Mouse (Mus musculus) large intestine, adult 2 months (tissue): Measurements from ENCODE around the gene Dcun1d3. TPM values are rescaled to one million over a fixed set of nuclear protein-coding genes. Genes with fewer than 3 reads are reported as not detected.

Experiments
- DNase-seq: peaks from one replicate; pipeline ENCODE4 v3.0.0-alpha.2; 2012; ENCODE audit warnings: low read depth, low spot score
- WGBS: fragments of 180-500 bp; shearing (Covaris S2); methylation state at CpG from one replicate; pipeline ENCODE4 v1.1.7; 2018; 5-methylcytosine and 5-hydroxymethylcytosine counted together
- polyA plus RNA-seq: library from polyadenylated mRNA; depleted of rRNA; stranded (reverse); fragments of >200 nt; gene quantifications from 2 replicates; pipeline ENCODE4 v1.2.3, GENCODE M21; 2012; rRNA removed

Dcun1d3 gene
- polyA plus RNA-seq, result 2.7 and 4.0 TPM in 2 replicates

DNA sequence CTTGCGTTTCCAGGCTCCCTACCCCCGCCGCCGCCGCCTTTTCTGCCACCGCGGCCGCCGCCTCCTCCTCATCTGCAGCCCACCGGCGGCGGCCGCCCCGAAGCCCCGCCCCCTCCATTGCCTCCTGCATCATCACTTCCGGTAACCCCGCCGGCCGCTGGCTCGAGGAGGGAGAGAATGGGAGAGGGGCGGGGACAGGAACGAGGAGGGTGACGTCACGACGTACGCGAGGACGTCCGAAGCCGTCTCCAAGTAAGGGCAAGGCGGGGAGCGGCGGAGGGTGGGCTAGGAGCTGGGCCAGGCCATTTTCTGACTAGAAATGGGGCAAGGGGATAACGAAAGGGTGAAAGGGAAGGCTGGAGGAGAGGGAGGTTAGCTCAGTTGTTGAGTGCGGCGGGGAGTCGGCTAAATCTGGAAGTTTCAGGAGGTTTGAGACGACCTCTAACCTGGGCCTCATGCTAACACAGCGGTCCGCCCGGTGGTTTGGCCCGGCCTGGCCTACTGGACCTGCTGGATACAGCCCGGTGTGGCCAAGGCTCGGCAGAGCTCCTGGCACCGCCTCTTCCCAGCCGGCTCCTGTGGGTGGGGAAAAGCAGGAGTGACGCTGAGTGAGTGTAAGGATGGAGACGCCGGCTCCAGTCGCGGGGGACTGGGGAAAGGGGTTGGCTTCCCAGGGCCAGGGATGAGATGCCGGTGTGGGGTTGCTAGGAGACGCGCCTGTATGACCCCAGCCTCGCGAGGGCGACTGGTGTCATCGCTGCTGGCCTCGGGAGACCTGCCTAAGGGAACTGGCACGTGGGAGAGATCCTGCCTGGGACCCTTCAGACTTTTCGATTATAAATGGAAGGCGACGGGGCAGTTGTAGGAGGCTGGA is at the start of gene Dcun1d3, which contains the start of gene Lyrm1:
Gene Dcun1d3 (minus strand): TSS at position 660 of the 874 bp plus-strand sequence.
Gene Lyrm1 (plus strand): TSS at position 223 of the 874 bp plus-strand sequence.
- WGBS, result under 1% methylated on average over 63 of the region's 63 CpGs
- DNase-seq, result peak; percentile 87

DNA sequence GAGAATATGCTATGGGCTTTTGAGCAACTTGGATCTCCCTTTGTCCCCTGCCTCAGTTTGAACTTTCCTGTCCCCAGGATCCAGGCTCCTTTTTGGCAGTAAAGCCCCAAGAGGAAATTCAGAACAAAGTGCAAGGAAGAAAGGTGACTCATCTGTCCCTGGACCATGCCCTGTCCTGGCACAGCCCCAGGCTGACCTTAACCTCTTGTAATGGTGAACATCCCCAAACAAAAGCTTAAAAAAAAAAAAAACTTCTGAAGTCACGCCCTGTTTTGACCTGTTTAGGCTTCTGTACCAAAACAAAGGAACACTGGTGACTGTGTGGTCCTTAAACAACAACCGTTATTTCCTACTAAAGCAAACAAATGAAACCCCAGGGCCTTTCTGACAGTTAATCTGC is 45.5 kb upstream of the Dcun1d3 start:
- 31% methylated on average over 2 of the region's 2 CpGs for WGBS
- no peak for DNase-seq

DNA sequence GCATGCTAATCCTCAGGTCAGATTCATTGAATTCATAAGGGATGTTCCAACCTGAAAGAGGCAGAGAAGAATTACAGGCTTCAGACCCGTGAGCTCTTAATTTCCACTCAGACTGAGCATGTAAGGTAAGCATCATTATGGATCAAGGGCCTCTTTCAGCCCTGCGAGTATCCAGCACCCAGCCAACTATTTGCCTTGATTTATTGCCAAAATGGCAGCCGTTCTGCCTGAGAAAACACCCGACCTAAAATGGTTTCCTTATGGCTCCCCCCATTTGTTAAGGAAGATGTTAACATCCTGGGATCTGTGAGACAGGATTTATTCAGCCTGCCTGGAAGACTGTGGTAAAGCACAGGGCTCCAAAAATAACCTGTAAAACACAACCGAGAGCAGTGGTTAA is 40.9 kb upstream of the Dcun1d3 start:
- DNase-seq, result no peak
- WGBS, result 55% methylated on average over 5 of the region's 5 CpGs

DNA sequence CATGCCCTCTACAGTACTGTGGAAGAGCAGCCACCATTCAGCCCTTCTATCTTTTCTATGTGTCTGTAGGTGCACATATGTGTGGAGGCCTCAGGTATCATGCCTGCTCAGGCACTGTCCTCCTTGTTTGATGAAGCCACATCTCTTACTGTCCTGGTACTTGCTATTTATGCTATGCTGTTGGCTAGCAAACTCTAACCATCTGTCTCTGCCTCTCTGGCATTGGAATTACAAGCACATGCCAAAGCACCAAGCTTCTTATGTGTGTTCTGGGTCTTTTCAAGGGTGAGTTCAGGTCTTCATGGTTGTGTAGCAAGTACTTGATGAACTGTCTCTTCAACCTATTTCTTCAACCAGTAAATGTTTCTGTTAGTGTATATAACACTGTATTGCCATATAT is 40.2 kb upstream of the Dcun1d3 start:
- DNase-seq, result no peak

DNA sequence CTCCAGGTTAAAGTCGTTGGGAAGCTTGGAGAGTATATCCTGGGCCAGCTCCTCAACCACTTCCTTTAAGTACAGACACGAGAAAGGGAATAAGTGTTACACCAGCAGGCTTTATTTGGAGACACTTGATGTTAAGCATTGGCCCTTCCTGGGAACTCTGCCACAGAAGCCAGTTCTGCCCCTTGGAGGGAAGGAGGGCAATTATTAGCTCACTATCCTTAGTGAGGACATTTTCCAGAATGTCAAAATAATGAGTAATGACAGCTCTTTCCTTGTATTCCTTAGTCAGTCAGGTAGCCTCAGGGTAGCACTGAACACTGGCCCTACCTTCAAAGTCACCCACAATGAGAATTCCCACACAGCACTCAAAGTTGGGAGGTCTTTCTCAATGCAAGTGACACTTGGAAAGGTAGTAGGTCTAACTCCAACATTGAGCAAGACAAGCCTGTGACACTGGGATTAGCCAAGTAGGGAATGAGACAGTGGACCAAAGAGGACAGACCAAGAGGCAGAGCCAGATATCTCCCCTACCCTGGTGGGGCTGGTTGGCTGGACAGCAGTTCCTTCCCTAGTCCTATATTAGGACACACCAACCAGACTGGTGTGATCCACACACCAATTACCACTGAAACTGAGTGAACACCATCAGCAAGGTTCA is 32.8 kb upstream of the Dcun1d3 start:
- DNase-seq, result no peak
- WGBS, result 52% methylated on average over 2 of the region's 2 CpGs

DNA sequence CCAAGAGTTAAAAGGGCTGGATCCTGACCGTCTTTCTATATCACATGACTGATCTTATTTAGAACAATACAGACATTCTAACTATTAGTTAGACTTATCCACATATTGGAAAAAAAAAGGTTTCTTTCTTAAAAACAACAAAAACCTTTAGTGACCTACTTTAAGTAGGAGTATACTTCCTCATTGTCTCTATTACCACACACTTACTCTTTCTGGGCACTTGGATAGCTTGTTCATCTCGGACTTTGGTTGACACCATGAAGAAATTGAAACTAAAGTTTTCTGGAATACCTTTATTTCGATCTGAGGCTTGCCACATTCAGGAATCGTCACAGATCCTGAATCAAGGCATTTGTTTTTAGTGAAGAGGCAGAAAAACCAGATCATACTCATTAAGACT is 25.0 kb upstream of the Dcun1d3 start:
- 49% methylated on average over 4 of the region's 4 CpGs for WGBS
- DNase-seq, result no peak

DNA sequence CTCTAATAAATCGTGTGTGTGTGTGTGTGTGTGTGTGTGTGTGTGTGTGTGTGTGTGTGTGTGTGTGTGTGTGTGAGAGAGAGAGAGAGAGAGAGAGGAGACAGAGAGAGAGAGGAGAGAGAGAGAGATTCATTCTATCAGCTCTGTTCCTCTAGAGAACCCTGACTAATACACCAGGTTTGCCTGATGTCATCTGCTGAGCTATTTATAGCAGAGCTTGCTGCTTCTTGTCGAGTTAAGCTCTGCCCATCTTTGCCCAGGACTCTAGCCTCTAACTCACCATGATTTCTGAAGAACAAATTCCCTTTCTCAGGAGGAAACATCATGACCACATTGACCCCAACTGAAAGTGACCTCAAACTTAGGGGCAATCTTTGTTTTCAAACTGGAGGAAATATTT is 24.4 kb upstream of the Dcun1d3 start:
- WGBS, result 35% methylated on average over 2 of the region's 2 CpGs
- DNase-seq, result no peak

DNA sequence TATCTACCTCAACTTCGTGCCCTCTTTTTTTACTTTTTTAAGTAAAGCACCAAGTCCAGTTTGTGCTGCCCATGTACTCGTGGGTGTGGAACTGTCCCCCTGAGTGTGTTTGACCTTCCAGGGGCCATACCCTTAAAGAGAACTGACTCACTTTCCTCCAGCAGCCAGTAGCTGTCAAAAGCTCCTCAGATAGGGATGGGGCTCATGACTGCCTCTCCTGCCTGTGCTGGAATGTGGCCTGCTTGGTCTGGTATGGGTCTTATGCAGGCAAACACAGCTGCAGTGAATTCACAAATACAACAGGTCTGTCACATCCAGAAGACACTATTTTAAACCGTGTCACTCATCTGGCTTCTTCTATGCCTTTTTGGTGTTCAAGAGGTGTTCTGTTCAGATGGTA is 15.6 kb upstream of the Dcun1d3 start:
- 73% methylated on average over 3 of the region's 3 CpGs for WGBS

DNA sequence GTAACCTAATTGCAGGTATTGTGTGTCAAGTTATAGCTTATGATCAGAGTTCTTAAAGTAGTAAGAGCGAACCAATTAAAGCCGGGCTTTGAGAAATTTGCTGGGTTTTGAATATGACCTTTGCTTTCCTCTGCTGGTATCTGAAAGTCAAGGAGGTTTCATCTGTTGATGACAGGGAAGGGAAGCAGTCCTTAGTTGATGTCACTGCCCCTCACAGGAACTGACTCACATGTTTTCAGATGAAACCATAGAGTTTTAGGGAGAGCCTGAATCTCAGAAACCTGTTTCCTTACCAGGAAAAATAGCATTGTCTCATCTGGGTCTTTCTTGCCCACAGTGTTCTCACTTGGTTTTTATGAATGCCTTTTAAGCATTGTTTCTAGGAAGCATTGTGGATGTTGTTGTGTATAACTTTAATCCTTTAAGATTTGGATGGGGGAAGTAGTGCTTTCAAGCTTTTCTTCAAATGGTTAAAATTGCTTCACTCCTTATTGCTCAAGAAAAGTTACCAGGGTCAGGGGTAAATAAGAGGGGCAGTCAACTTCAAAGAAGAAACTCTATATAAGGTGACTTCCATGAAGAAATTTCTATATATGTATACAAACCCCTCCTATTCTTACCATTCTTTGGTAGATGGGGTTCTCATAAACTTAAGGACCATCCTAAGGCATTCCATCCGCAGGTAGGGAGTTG is 10.6 kb upstream of the Dcun1d3 start:
- 91% methylated on average over 3 of the region's 3 CpGs for WGBS

More for the DNA sequence above, 15.6 kb upstream of the Dcun1d3 start:
- DNase-seq, result no peak

DNA sequence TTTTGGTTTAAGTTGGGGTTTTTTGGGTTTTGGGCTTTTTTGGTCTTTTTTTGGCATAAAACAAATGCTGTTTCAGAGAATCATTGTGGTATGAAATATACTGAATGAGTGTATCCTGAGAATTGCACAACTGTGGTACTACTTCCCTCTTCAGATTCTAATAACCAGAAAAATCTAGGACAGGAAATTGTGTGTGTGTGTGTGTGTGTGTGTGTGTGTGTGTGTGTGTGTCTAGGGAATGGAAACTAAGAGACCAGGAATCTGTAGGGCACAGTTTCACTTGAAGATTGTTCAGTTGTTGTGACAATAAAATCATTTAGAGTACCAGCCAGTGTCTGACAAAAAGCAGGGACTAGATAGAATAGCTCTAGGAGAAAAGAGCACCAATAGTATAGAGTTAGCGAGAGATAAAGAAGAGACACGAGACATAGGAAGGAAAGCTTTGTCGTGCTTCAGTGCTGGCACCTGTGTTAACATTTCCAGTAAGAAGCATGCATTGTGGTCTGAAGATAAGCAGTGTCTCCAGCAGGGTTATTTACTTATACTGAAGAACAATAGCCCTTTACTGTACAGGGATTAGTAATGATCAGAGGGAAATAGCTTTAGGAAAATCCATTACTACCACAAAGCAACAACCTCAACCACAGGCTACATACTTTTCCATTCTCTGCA is 3.4 kb upstream of the Dcun1d3 start:
- DNase-seq, result no peak
- WGBS, result 47% methylated on average over 3 of the region's 3 CpGs

More for the DNA sequence above, 10.6 kb upstream of the Dcun1d3 start:
- no peak for DNase-seq

DNA sequence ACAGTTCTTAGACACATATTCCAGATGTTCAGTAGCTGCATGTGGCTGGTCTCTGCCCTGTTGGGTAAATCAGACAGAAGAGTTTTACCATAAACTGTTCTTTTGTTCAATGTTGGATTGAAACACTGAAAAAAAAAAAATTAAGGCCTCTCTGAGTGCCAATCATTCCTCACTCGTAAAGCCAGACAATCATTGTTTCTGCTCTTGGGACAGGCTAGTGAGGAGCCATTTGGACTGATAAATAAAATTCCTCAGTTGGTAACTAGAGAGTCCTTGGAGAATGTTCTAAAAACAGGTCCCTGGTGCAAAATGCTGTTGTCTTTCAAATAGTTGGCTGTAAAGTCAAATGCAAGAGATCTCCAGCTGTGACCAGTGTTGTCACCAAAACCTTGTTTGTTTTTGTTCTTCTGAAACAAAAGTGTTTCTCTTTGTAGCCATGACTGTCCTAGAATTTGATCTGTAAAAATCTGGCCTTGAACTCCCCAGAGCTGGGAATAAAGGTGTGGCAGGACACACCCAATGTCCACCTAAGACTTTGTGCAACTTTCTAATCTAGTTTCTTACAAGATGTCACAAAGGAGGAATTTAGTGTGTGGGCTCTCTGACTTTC is 2.3 kb upstream of the Dcun1d3 start:
- 70% methylated on average over 1 of the region's 1 CpGs for WGBS
- no peak for DNase-seq

DNA sequence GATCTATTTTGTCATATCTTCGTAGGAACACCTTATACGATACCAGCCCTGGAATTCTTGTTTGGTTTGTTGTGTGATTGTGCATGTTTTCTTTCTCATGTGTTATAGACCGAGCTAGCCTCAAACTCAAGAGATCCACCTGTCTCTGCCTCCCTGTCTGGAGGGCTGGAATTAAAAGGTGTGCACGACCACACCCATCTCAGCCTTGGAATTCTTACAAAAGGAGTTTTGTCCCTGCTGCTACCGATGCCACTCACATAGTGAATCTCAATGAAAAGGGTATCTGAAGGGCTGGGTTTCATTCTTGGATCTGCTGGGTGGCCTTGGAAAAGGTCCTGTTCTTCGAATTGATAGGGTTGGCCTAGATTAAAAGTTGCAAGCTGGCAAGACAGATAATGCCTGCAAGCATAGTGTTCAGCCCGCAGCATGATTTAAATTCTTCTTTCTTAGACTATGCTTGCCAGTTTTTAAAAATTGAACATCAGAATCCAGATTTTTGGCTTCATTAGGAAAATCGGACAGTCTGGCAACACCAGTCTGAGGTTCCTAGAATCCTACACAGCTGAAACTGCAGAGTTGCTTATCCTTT is 1.5 kb upstream of the Dcun1d3 start:
- WGBS, result 88% methylated on average over 8 of the region's 8 CpGs
- DNase-seq, result no peak

DNA sequence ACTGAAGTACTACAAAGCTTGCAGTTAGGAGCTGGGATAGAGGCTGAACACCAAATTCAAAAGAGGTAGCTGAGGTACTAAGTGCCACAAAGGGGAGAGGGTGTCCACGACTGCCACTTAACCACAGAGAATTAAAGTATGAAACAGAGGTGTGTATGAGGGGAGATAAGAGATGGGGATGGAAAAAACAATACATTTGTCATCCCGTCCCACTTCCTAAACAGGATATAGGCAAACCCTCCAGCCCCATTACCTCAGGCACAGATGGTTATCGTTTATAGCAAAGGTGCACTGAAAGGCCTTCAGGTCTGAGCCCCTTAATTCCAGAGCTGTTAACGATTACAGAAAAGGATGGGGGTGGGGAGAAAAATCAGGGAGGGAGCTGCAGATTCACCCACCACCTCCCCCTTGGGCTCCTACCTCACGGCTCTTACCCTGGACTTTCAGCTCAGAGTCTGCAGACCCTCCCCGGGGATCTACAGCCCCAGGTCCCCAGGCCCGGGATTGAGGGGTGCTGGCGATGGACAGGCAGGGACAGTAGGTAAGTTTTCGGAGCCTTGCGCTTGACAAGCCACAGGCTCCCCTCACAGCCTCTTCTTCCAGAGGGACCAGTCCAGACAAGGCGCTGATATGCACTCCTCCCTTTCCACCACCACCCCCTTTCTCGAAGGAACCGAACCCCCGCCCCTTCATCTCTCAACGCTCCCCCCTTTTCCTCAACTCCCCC is 1.1 kb downstream of the Dcun1d3 start:
- DNase-seq, result no peak
- under 1% methylated on average over 15 of the region's 15 CpGs for WGBS

DNA sequence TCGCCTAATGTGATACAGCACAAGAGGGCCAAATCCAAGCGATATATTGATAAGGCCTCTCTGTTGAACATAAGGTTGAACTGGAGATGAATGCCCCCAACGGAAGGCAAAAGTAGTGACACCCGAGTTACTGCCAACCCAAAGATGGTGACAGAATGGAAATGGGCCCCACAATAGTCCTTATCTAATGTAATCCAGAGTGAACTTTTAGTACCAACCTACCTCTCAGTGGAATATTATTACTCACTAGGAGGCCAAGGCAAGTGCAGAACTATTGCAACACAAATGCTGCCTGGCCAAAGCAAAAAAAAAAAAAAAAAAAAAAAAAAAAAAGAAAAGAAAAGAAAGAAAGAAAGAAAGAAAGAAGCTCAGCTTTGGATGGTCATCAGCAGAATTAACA is 3.4 kb downstream of the Dcun1d3 start:
- DNase-seq, result no peak
- WGBS, result 80% methylated on average over 4 of the region's 4 CpGs

DNA sequence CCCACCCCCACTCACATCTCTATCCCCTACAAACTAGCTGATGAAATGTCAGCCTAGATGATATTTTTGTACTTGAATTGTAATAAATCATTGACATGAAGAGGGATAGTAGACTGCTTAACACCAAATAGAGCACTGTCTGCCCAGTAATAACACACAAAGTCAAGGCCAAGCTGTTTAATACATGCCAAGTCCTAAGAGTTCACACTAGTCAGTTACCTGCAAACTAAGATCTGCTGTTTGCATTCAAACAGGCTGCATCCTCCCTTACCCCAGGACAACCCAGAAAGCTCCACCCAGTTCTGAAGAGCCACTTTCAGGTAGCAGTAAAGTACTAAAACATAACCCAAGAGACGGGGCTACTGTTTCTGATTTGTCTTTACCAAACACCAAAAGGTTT is 3.9 kb downstream of the Dcun1d3 start:
- WGBS, result 52% methylated on average over 1 of the region's 1 CpGs
- DNase-seq, result no peak

DNA sequence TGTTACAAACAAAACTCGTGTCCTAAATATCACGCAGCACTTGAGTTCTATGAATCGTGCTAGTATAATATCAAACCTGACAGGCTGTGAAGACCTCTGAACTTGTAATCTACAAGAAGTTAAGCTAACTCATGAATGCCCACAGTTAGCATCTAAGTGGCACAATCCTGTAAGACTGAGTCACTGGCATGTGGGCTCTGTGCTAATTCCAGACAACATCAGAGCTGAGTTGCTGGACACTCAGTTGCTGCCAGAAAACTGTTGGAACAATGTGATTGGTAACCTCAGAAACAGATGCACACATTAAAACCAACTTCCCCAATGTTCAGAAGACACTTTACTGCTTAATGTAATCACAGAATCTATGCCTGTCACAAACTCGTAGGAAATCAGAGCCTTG is 8.2 kb downstream of the Dcun1d3 start:
- DNase-seq, result no peak
- WGBS, result 84% methylated on average over 4 of the region's 4 CpGs

DNA sequence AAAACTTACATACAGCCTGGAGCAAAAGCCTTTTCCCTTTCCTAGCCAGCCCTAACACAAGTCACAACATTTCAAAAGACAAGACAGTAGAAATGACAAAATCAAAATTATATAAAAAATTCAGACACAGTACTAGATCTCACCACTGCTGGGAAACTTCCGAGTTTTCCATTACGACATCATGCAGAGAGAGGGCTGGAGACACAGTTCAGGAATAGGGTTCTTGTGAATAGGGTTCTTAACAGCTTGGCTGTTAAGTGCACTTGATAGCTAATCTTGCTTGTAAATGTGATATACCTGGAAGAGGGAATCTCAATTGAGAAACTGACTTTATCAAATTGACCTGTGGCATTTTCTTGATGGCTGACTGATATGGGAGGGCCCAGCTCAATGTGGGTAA is 14.9 kb downstream of the Dcun1d3 start:
- no peak for DNase-seq
- 87% methylated on average over 2 of the region's 2 CpGs for WGBS

DNA sequence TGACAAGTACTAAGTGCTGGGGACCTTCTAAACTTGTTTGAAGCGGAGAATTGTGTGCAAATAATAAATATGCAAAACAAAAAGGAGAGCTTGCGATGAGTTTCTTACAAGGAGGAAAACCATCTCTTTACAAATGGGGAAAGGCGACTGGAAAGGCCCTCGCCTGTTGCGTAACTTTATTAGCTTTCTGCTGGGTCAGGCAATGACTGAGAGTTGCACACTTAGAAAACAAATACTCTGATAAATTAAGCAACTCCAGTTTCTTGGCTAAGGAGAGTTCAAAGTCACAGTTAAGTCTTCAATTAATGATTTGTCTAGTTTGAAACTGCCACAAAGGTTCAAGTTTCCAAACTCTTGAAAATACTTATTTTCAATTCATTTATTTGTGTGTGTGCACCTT is 15.8 kb downstream of the Dcun1d3 start:
- no peak for DNase-seq
- WGBS, result 46% methylated on average over 5 of the region's 5 CpGs

DNA sequence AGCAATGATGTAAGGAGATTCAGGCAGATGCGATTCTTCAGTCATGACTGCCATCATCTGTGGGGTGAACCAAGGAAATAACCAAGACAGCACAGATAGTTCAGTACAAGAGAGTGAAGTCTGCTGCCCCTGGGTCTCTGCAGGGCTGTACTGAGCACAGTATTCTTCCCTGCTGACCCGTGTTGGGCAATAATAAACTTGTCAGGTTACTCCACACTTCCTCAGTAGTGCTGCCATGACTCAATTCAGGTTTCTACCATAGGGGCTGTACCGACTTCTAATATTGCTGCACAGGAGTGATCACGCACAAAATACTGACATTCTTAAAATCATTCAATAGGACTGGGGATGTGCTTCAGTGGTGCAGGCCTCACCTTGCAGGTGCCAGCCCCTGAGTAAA is 16.9 kb downstream of the Dcun1d3 start:
- 85% methylated on average over 4 of the region's 4 CpGs for WGBS

More for the DNA sequence above, 16.9 kb downstream of the Dcun1d3 start:
- no peak for DNase-seq
